19 mouse cellular contexts compared by ENCODE assay signal in genomic region chr14:48824375-48824774, GRCm38 (mm10).
DNase-seq lines count a peak whose midpoint lies in the region; ATAC-seq lines count a peak whose summit lies in the region.
"Had no signal": no experiment of that assay in that cellular context is flagged by ENCODE, and none has a peak within 500 bp of the region (broad histone marks: within the 10 kb centered on the region; RNA-seq: fewer than 3 reads in every experiment).

No protein-coding gene starts in this region.

- H3K9me3 ChIP-seq in forebrain, embryonic 16.5 days (ENCODE audit: control insufficient read depth, low read length): no peaks in the 10 kb centered on the region
- H3K9me3 ChIP-seq in forebrain, embryonic 12.5 days: no peaks in the 10 kb centered on the region
- H3K9me3 ChIP-seq: embryonic facial prominence, embryonic 12.5 days; heart, embryonic 15.5 days; hindbrain, embryonic 13.5 days had no signal

- 38% methylated on average over 3 of the region's 3 CpGs for WGBS in forebrain, embryonic 16.5 days
- 74% methylated on average over 3 of the region's 3 CpGs for WGBS in forebrain, embryonic 12.5 days

- H3K36me3 ChIP-seq in forebrain, embryonic 16.5 days (ENCODE audit: control insufficient read depth, insufficient read depth): no peaks in the 10 kb centered on the region
- H3K36me3 ChIP-seq in forebrain, embryonic 12.5 days (replicated peaks): no peaks in the 10 kb centered on the region
- H3K36me3 ChIP-seq: embryonic facial prominence, embryonic 12.5 days; heart, embryonic 15.5 days; hindbrain, embryonic 13.5 days had no signal

- H3K4me2 ChIP-seq in forebrain, embryonic 16.5 days (ENCODE audit: low read length): no peak overlapping the region
- no peak overlapping the region for H3K4me2 ChIP-seq in forebrain, embryonic 12.5 days
- H3K4me2 ChIP-seq: embryonic facial prominence, embryonic 12.5 days; heart, embryonic 11.5 days; heart, embryonic 15.5 days; hindbrain, embryonic 13.5 days had no signal

- peak; percentile 54; the same call in 1 of the 2 replicates for ATAC-seq in forebrain, embryonic 16.5 days
- no peak for ATAC-seq in forebrain, embryonic 12.5 days (ENCODE audit: low FRiP score)
- ATAC-seq: hindbrain, postnatal 0 days had no signal

- DNase-seq in layer of hippocampus, adult 11-12 months (ENCODE audit: low spot score): peak; percentile 24
- DNase-seq in layer of hippocampus, postnatal 14 days (ENCODE audit: low spot score in 2 of 2): no peak
- DNase-seq in right cerebral cortex, adult 18-20 months: peak; percentile 20
- DNase-seq in right cerebral cortex, postnatal 4 days: no peak
- no peak for DNase-seq in thymus, postnatal 0 days (ENCODE audit: low spot score)
- DNase-seq: adrenal gland, postnatal 10 days; cerebellum, adult 11-12 months; cerebellum, adult 9-10 months; cerebellum, postnatal 25 days; gastrocnemius, postnatal 14 days; heart, adult 2 months; heart, postnatal 14 days had no signal

- H3K27ac ChIP-seq in forebrain, embryonic 16.5 days (ENCODE audit: low read length): no peak overlapping the region
- no peak overlapping the region for H3K27ac ChIP-seq in forebrain, embryonic 12.5 days
- H3K27ac ChIP-seq: embryonic facial prominence, embryonic 12.5 days; heart, adult 2 months; heart, embryonic 15.5 days; hindbrain, embryonic 13.5 days; hindbrain, postnatal 0 days had no signal

- H3K4me1 ChIP-seq in forebrain, embryonic 16.5 days (replicated peaks; ENCODE audit: control insufficient read depth, insufficient read depth, low read length): no peaks in the 10 kb centered on the region
- H3K4me1 ChIP-seq in forebrain, embryonic 12.5 days: 0 out of 2 replicates have a peak, but pooled peaks cover 4% of the 10 kb centered on the region
- H3K4me1 ChIP-seq: embryonic facial prominence, embryonic 12.5 days; heart, embryonic 15.5 days; hindbrain, embryonic 13.5 days had no signal

- no peak overlapping the region for H3K9ac ChIP-seq in forebrain, embryonic 16.5 days (replicated peaks; ENCODE audit: low read depth, low read length)
- H3K9ac ChIP-seq in forebrain, embryonic 12.5 days: no peak overlapping the region
- H3K9ac ChIP-seq: embryonic facial prominence, embryonic 12.5 days; heart, embryonic 15.5 days; hindbrain, embryonic 13.5 days had no signal

- H3K27me3 ChIP-seq in forebrain, embryonic 16.5 days (replicated peaks; ENCODE audit: control insufficient read depth, insufficient read depth, low read length): no peaks in the 10 kb centered on the region
- H3K27me3 ChIP-seq in forebrain, embryonic 12.5 days: peaks cover 12% of the 10 kb centered on the region
- H3K27me3 ChIP-seq: embryonic facial prominence, embryonic 12.5 days; heart, embryonic 15.5 days; hindbrain, embryonic 13.5 days had no signal

- no peak overlapping the region for H3K4me3 ChIP-seq in forebrain, embryonic 16.5 days (replicated peaks; ENCODE audit: low read length)
- no peak overlapping the region for H3K4me3 ChIP-seq in forebrain, embryonic 12.5 days (replicated peaks)
- H3K4me3 ChIP-seq: embryonic facial prominence, embryonic 12.5 days; heart, adult 2 months; heart, embryonic 15.5 days; hindbrain, embryonic 13.5 days had no signal

Comparison
In these comparisons a context has a peak if more than half of its experiments do, and no peak if none do; other contexts are left out.
1. DNase-seq: peak in layer of hippocampus, adult 11-12 months (single experiment) and right cerebral cortex, adult 18-20 months (single experiment); none in layer of hippocampus, postnatal 14 days (0 of 2), right cerebral cortex, postnatal 4 days (single experiment) and thymus, postnatal 0 days (single experiment).